Mouse (Mus musculus): Measurements from ENCODE around the gene Zswim5.

GRCm38 (mm10) chr4:117014901-117015415 lies 137.8 kb downstream of the Zswim5 start:
- TF ChIP-seq CTCF (IDR thresholded peaks at IDR 0.05; ENCODE audit: insufficient read depth, low read depth, low read length) (no peak), POLR2A (IDR thresholded peaks at IDR 0.05; ENCODE audit: insufficient read depth, low read depth, low read length) (no peak)
